Mouse (Mus musculus) adrenal gland, postnatal 4 days (tissue): ENCODE results near the gene Gm20695. TPM values are rescaled to one million over a fixed set of nuclear protein-coding genes. Genes with fewer than 3 reads are reported as not detected.

Source experiments
- DNase-seq, 2 experiments: peaks; one replicate each; pipeline ENCODE4 v3.0.0; 2021 to 2022; ENCODE audit warnings: low spot score in 2 of 2, mixed read lengths in 2 of 2
- total RNA-seq, 2 experiments: library from RNA; stranded (reverse); gene quantifications; 2 replicates each; pipeline ENCODE4 v1.2.3; 2021

The Gm20695 gene
- total RNA-seq, 2 experiments from 2014 or later: 1.0 to 1.5 TPM

- no peak for DNase-seq
Observed at GRCm38 (mm10) chr16:3893739-3894138, 9.3 kb downstream of the Gm20695 start.

DNA sequence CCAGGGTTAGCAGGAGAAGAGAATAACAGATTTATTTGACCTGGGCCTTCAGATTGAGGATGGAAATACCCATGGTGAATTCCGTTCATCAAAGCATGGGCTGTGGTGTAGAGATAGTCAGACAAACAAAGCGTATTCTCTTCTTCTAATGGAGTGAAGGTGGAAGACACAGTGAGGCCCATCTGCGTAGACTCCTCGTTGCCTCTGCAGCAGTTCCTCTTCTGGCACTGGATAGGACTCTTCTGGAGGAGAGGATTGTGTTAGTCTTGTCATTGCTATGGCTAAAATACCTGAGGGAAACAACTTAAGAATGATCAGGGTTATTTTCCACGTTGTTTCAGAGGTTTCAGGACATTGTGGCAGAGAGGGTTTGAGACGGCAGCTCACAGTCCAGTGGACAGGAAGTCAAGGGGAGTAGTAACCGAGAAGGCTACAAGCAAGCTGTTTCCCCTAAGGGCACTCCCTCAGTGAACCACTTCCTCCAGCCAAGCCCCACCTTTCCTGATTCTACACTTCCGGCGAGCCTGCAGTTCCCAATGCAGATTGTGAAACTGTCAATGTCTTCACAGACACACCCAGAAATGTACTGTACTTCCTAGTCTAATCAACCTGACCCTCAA, 10.8 kb downstream of the Gm20695 start:
- DNase-seq: no peak

DNA sequence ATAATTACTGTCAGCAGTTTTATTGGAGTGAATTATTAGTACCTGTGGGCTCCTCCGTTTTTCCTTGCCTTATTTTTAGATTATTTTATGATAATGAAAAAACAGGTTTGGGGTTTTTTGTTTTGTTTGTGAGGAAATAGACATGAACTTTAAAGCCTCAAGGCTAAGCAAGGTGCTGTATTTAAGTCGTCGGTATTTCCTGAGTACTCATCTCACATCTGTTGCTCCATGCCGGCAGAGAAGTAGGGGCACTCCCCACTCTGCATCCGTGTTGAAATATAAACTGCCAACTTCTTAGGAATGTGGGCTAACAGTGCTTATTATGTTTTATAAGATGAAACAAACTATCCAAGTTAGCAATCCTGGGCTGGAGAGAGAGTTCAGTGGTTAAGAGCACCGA, 11.6 kb downstream of the Gm20695 start:
- no peak for DNase-seq

- DNase-seq: no peak
Observed at GRCm38 (mm10) chr16:3896553-3896952, 12.1 kb downstream of the Gm20695 start.

DNA sequence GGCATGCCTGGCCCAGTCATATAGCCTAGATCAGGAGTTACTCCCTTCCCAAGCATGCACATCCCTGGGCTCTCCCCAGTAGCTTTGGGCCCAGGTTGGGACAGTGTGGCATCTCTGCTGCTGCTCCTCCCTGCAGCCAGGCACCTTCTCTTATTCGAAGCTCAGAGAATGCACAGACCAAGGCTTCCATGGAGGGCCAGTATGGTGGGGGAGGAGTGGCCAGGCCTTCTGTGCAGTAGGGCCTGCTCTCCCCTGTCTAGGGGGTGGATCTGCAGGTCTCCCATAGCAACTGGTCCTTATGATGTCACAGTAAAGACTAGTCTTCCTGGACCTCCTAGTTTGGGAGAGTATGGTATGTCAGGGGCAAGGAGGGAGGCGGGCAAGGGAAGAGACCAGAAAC, 23.0 kb downstream of the Gm20695 start:
- DNase-seq: no peak

- DNase-seq: peak; percentile 65 to 85
Observed at GRCm38 (mm10) chr16:3908537-3909111, 24.2 kb downstream of the Gm20695 start, which contains the start of the genes 1700037C18Rik and Cluap1. Gene 1700037C18Rik, minus strand, starts transcription at chr16:3908689. Gene Cluap1, plus strand, starts transcription at chr16:3908801.

- no peak for DNase-seq
Observed at GRCm38 (mm10) chr16:3909118-3909517, 24.7 kb downstream of the Gm20695 start.

DNA sequence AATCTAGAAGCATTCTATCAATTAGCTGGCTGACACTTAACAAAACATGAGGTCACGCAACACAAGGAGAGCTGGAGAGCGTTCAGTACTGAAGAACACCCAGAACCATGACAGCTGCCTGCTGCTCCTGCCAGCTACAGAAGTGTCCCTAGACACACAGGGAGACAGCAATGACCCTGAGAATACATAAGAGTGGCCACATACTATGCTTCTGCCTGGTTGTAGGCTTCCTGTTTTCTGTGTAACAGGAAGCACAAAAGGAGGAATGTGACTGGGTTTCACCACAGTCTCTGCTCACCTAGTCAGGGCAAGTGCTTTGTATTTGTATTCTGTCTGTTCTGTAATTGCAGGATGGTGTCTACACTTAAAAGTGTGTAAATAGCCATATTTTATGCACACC, 36.3 kb downstream of the Gm20695 start:
- no peak for DNase-seq

- no peak for DNase-seq
Observed at GRCm38 (mm10) chr16:3923515-3923914, 39.1 kb downstream of the Gm20695 start.

GRCm38 (mm10) chr16:3923966-3924365, 39.5 kb downstream of the Gm20695 start:
- no peak for DNase-seq

DNA sequence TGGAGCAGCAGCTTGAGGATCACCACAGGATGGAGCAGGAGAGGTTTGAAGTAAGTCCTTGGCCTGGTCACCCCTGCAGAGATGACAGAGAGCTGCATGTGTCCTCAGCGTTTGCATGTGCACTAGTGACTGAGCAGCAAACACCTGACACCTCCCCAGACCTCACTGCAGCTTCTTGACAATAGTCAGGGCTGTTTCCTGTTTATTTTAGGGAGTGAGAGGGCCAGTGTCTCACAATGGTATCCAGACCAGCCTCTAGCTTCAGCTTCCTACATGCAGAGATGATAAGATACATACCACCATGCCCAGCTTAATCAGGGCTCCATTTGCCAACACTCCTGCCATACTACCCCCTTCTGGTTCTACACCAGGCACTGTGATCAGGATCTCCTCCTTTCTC, 44.1 kb downstream of the Gm20695 start:
- DNase-seq: no peak

DNA sequence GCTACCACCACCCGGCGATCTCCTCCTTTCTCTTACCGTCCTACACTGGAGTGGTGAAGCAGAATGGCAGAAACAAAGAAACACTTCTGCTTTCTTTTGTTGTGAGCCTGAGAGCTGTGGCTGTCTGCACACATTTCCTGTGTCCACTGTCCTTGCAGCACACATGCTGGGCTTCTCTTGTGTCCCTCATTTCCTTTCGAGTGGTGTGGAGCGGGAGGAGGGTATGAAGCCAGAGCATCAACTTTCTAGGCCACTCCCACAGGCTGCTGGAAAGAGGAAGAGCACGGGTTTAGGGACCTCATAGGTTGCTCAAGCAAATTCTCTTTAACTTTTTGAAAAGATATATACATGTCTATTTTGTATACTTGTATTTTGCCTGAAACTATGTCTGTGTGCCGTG, 44.7 kb downstream of the Gm20695 start:
- no peak for DNase-seq

GRCm38 (mm10) chr16:3933536-3933935, 49.1 kb downstream of the Gm20695 start:
- no peak for DNase-seq

- DNase-seq: no peak
Observed at GRCm38 (mm10) chr16:3934091-3934490, 49.6 kb downstream of the Gm20695 start.

DNA sequence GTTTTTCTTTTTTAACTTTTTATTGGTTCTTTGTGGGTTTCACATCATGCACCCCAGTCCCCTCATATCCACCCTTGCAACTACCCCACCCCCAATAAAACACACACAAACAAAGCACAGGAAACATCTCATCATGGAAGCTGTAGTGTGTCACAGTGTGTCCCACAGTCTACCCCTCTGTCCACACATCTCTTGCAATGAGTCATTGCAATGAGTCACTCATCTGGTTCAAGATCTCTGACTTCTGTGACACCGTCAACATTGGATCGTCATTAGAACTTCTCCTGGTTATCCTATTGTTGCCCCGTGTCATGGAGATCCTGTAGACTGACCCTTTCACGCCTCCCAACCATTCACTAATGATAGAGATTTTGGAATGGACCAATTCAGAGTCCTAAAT, 50.3 kb downstream of the Gm20695 start:
- DNase-seq: no peak

GRCm38 (mm10) chr16:3951141-3951540, 66.7 kb downstream of the Gm20695 start:
- DNase-seq: no peak

DNA sequence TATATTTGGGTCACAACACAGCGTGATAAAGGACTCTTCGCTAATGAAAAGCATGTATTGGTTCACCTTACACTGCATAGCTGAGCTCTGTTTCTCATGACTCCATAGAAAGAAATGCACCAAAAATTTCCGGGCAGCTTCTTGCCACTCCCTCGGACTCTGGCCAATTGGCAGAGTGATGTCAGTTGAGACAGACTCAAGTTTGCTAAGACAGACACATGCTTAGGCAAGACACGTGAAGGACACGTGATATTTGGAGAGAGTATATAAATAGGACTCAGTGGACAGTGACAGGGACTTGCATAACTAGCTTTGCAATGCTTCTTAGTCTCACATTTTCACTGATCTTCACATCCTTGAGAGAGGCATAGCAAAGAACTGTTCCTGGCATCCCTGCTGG, 71.9 kb downstream of the Gm20695 start:
- no peak for DNase-seq

- no peak for DNase-seq
Observed at GRCm38 (mm10) chr16:3959261-3959660, 74.8 kb downstream of the Gm20695 start.

DNA sequence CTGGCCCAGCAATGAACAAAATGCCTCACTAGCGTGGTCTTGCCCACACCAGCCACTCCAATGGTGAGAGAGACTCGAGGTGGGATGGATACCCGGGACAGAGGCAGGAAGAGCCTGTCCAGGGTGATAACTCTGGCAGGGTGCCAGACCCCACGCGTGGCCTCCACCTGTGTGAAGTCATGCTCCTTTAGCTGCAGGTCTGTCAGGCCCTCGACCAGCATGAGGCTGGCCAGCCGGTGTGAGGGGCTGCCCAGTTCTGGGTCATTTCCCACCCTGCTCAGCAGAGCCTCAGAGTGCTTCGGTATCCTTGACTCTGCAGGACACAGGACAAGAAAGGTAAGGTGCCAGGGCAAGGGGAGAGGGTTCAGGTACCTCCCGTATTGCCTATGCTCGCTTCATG, 80.5 kb downstream of the Gm20695 start:
- no peak for DNase-seq

GRCm38 (mm10) chr16:3965534-3965933, 81.1 kb downstream of the Gm20695 start:
- no peak for DNase-seq
